Mouse (Mus musculus): ENCODE measurements at regions not wholly inside any gene's neighbourhood (a gene's known extent, or its start where the extent isn't known, plus 50 kb on each side); places are given as distances from the start of the nearest gene placed in this dataset.

- DNase-seq (ENCODE audit: low read depth, low spot score): no peak
Observed at GRCm38 (mm10) chr14:47857731-47858556, 209.7 kb downstream of the Ktn1 start.

GRCm38 (mm10) chr14:47862556-47862955 lies 214.3 kb downstream of the Ktn1 start:
- no peak for DNase-seq (ENCODE audit: low read depth, low spot score)

DNA sequence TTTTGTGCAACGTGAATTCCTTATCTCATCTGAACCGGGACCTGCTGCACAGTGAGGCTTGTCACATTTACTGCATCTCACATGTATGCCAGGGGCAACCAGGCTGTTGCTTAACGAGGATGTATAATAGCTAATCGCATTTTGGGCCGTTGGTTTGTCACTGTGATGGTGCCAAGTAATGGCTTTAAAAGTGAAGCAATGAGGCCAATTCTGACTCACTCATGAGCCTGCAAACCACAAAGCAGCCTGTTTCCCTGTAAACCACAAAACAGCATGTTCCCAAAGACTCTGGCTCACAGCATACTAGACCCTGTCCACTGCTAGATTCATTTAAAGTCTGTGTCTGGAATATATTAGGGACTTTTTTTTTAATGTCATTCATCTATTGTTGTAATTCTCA lies 214.8 kb downstream of the Ktn1 start:
- DNase-seq (ENCODE audit: low read depth, low spot score): no peak

DNA sequence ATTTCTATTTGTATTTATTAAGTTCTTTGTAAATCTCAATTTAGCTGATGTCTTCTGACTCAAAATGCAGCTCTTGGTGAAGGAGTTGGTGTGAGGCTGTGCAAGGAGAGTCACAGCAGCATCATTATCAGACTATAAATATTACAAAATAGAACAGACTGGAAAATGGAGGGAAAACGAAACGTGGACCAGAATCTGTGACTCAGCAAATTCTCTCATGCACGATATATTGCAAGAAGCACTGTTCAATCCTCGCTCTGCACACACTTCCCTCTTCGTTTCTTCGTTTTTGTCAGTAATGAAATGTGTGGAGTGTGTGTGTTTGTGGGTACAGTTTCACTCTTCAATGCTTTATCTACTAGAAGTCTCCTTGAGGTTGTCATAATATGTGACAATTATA lies 215.5 kb downstream of the Ktn1 start:
- DNase-seq (ENCODE audit: low read depth, low spot score): no peak

GRCm38 (mm10) chr14:47867017-47867416 lies 218.8 kb downstream of the Ktn1 start:
- no peak for DNase-seq (ENCODE audit: low read depth, low spot score)

DNA sequence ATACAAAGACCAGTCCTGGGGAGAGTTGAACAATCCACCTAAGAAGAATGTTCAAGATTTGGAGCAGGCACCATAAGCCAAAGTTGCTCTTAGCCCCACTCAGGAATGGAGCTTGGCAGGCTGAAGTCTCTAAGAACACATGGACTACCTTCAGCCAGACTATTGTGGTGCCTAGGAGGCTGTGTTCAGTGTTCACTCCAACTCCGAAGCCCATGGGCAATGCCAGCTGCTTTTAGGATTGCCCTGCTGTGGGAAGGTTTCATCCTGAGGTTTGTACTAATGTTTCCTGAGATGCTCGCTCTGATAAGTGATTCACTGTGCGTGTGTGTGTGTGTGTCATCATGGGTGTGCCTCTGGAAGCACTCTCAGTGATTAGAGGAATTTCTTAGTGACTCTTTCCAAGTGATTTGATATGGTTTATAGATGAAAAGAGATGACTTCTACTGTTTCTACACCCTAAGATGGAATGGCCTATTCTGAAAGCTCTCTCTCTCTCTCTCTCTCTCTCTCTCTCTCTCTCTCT lies 220.1 kb downstream of the Ktn1 start:
- DNase-seq (ENCODE audit: low read depth, low spot score): no peak

- DNase-seq (ENCODE audit: low read depth, low spot score): no peak
Observed at GRCm38 (mm10) chr14:47876585-47876984, 228.3 kb downstream of the Ktn1 start.

GRCm38 (mm10) chr14:47877167-47877566 lies 228.9 kb downstream of the Ktn1 start:
- no peak for DNase-seq (ENCODE audit: low read depth, low spot score)

GRCm38 (mm10) chr14:47877771-47878443 lies 229.7 kb downstream of the Ktn1 start:
- DNase-seq (ENCODE audit: low read depth, low spot score): no peak

- DNase-seq (ENCODE audit: low read depth, low spot score): no peak
Observed at GRCm38 (mm10) chr14:47885326-47885725, 235.3 kb upstream of the Peli2 start.

DNA sequence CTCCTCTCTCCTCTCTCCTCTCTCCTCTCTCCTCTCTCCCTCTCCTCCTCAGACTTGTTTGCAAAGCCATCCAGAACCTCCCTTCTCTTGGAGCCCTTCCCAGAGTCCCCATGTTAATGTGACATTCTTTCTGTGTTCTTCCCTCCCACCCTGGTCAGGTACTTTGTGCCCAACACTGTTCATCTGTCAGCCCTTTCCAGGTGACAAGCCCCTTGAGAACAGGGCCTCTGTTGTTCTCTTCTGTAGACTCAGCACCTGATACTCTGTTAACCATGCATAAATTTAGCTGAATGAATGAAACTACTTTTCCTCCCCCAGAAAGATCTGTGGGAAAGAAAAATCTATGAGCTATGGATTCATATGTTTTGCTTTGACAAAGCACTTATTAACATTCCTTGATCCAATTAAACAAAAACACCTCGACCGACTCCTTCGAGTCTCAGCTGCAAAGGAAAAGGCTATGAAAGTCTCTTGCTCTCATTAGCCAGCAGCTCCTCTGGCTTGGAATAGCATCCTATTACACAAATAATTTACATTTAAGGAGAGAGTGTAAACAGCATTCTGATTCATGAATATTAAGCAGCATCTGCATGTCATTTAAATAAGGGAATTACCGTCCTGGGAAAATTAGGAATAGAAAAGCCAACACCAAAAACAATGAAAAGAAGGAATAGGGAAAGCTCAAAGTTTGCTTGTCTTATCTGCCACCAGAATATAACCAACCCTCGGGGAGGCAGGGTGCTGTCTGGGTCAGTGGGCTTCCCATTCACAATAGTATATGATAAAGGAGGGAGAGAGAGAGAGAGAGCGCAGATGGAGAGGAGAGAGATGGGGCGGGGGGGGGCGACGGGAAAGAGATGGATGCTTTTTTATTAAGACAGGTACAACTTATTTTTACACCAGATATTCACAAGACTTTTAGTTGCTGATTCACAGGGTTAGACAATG lies 230.1 kb upstream of the Peli2 start:
- no peak for DNase-seq (ENCODE audit: low read depth, low spot score)

- no peak for DNase-seq (ENCODE audit: low read depth, low spot score)
Observed at GRCm38 (mm10) chr14:47896581-47896980, 224.0 kb upstream of the Peli2 start.

DNA sequence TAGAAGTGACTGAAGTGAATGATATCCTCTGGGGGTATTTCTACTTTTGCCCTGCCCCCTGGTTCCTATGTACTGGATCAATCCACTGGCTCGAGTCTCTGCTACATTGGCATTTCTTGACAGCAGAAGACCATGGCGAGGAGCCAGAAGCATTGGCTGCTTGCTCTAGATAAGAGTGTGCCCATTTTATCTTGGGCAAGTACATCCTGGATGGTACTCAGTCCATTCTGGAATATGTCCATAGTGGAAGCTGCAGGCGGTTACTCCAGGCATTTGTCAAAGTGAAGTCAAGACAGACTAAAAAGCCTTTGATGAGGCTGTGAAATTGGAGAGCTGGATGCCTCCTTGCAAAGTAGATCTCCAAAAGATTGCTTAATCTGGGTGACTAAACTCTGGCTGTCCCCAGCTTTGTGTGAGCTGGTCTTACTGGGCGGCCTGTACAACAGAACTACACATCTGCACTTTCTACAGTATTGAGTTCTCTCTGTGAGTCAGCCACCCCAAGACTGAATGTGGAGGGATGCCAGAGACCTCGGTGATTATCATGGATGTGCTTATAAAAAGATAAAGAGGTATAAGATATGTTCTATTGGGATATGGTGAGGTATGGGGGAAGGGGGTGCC lies 222.6 kb upstream of the Peli2 start:
- DNase-seq (ENCODE audit: low read depth, low spot score): no peak

- no peak for DNase-seq (ENCODE audit: low read depth, low spot score)
Observed at GRCm38 (mm10) chr14:47898605-47899004, 222.0 kb upstream of the Peli2 start.

DNA sequence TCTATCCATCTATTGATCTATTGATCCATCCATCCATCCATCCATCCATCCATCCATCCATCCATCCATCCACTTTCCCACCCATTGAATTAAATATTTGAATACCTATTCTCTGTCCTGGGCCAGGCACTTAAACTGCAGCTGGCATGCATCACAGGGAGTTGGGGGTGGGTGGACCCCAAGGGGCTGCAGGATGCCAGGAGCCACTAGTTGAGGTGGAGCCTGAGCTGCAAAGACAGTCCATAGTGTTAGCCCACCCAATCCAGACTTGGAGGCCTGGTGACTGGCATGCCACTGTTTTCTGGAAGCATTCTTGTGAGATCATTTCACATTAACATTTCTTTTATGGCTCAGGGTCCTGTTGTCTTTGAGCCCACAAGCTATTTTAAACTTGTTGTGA lies 215.3 kb upstream of the Peli2 start:
- no peak for DNase-seq (ENCODE audit: low read depth, low spot score)

DNA sequence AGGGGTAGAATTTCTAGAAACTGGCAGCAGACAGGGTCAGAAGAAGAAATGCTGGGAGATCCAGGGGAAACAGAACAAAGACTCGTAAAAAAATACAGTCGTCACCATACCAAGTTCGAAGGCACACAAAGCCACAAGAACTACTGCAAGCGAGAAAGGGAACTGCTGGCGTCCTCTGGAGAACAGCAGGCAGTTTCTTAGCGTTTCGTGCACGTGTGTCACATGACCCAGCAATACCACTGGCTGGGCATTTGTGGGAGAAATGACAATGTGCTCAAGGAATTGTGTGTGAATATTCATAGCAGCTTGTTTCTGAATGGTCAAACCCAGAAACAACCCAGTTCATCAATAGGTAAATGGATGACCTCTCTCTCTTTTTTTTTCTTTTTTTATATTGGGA lies 211.5 kb upstream of the Peli2 start:
- DNase-seq (ENCODE audit: low read depth, low spot score): no peak

GRCm38 (mm10) chr14:47910741-47911295 lies 209.8 kb upstream of the Peli2 start:
- DNase-seq (ENCODE audit: low read depth, low spot score): no peak

DNA sequence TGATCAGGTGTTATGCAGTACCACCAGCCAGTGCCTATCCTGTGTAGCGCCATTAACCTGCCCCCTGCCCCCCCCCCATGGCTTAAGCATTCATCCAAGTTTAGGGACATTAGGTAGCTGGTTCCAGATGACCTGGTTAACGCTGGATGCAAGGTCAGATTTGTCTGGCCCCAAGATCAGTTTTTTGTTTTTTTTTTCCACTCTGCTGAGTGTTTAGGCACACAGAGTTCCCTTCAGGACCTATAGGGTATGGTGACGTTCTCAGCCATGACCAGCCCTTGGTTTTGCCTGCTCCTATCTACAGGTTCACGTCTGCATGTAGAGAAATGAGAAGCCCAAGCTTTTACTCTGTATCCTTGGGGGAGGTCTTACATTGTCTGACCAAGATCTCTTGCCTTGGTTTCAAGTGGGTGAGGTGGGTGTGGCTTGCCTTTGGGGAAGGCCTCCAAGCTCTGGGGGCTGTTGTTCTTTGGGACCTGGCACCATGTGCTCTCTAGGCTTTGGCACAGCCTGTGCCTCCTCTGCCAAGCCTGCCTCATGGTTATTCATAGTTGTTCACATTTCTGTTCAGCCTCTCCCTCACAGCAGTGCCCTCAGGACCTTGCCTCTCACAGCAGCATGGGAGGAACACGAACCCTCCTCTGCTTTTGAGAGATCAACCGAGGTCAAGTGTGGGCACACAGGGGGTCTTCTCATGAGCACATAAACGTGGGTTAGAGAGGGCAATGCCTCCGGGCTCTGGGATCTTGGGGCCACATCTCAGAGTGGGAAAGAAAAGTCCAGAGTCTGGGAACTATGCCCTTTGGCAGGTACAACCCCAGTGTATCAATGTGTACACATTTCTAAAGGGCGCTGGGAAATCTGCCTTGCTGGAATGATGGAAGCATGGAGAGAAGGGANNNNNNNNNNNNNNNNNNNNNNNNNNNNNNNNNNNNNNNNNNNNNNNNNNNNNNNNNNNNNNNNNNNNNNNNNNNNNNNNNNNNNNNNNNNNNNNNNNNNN lies 208.8 kb upstream of the Peli2 start:
- DNase-seq (ENCODE audit: low read depth, low spot score): no peak

GRCm38 (mm10) chr14:47915621-47916020 lies 205.0 kb upstream of the Peli2 start:
- no peak for DNase-seq (ENCODE audit: low read depth, low spot score)

Measured in retina, postnatal 7 days (tissue).